Mouse (Mus musculus) neutrophil, adult 5-6 weeks (primary cell): ENCODE data around the gene 2700081O15Rik. TPM values are rescaled to one million over a fixed set of nuclear protein-coding genes. Genes with fewer than 3 reads are reported as not detected.
"Not testable (repeated sequence)": the region's sequence is repeated elsewhere in the genome, so short reads cannot be mapped to it uniquely, and the experiment has no call there.

ENCODE experiments used
- ATAC-seq: fragments of 151-379, 151-347 bp; 2 replicates; pipeline ENCODE4 v1.8.0; 2017; ENCODE audit warnings: mild to moderate bottlenecking, moderate TSS enrichment; ENCODE audit not compliant: insufficient number of reproducible peaks, poor library complexity, low FRiP score, severe bottlenecking; ENCODE audit errors: extremely low read depth
- total RNA-seq: library from RNA; stranded (forward); fragments of 200-1000 nt; gene quantifications from 2 replicates; pipeline ENCODE4 v1.2.3, GENCODE M21; 2017

2700081O15Rik gene
- total RNA-seq: 2.5 and 2.8 TPM in 2 replicates

DNA sequence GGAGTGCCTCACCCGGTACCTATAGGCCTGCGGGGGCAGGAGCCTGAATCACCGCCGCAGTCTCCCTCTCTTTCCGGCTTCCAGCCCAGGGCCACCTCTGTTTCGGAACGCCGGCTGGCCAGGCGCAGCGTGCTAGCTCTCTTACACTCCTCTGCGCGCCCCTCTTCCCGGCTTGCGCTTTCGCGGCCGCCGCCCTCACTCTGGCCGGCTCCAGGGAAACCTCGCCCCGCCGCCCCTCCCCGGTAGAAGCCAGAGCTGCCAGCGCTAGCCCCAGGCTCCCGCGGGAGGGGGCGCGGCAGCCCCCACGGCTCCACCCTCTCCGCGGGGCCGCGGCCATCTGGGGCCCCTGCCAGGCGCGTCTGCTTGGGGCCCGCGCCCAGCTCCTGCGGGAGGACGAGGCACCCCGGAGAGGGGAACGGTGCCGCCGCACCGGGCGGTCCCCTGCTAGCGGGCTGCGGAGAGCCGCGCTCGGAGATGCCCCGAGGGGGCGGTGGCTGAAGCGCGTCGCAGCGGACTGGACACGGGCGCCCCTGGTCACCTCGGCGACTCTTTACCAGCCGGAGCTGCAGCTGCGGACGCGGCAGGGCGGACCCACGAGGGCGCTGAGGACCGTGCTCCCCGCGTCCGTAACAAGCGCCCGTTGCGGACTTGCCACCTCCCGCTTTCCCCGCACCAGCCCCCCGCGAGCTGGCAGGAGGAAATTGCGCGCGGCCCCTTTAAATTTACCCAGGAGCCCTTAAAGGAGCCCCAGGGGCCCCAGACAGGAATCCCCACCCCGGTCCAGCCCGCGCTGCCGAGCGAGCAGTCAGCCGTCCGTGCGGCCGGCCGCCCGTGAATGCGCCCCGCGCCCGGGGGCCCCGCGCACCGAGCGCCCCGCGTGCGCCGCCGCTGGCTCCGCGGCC lies at the start of gene 2700081O15Rik:
Gene 2700081O15Rik (plus strand): TSS at position 792 of the 902 bp plus-strand sequence.
- ATAC-seq: 0 out of 2 replicates have a peak, but pooled peaks have one; percentile 7

- ATAC-seq: not testable (repeated sequence)
These were observed 48.0 kb upstream of the 2700081O15Rik start for GRCm38 (mm10) chr19:7369469-7369868.

- no peak for ATAC-seq
These were observed 42.9 kb upstream of the 2700081O15Rik start for GRCm38 (mm10) chr19:7374491-7374890.

DNA sequence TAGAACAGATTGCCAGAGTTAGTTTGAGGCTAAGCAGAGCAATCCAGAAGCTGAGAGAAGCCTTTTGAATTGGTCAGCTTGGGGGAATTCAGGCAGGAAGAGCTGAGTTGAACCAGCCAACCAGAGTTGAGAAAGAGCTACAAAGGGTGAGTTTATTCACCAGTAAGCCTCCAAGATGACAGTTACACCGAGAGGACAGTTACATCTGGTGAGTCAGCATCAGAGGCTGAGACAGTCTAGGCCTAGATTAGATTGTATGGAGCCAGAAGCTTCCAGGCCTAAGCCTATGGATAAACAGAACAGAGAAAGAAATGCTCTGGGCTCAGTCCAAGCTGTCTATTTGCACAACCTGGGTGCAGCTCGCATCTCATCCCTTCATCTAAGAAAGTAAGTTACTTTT lies 39.8 kb upstream of the 2700081O15Rik start:
- ATAC-seq: no peak

GRCm38 (mm10) chr19:7381906-7382247 lies 35.5 kb upstream of the 2700081O15Rik start:
- no peak for ATAC-seq

DNA sequence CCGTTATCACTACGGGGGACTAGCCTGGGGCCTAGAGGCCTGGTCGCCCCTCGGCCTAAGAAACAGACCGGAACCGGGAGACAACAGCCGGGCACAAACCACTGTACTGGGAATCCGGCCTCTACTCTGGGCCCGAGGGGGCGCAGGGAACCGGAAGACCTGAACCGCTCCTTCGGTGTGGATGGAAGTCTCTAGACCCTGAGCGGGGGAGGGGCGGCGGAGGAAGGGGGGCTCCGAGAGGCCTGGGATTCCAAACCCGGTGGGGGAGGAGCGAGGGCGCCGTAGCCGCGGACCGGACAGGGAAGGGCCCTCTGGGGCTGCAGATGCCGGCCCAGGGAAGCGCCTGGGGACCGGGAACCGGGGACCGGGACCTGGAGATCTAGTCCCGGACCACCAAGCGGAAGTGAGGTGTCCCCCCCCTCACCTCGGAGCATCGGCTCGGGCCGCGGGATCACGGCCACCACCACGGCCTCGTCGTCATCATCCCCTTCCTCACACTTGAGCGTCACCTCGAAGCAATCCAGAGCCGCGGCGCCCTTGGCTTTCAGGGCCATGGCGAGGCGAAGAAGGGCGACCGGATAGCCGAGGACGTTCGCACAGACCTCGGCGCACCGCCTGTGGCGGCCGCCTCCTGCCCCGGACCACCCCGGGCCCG lies 35.0 kb upstream of the 2700081O15Rik start:
- ATAC-seq: peak; percentile 22; the same call in 1 of the 2 replicates

- peak; percentile 88 for ATAC-seq
These were observed 34.2 kb upstream of the 2700081O15Rik start, which contains the start of gene Spindoc for GRCm38 (mm10) chr19:7382903-7383865. TSS of gene Spindoc (minus strand) at chr19:7382994.

DNA sequence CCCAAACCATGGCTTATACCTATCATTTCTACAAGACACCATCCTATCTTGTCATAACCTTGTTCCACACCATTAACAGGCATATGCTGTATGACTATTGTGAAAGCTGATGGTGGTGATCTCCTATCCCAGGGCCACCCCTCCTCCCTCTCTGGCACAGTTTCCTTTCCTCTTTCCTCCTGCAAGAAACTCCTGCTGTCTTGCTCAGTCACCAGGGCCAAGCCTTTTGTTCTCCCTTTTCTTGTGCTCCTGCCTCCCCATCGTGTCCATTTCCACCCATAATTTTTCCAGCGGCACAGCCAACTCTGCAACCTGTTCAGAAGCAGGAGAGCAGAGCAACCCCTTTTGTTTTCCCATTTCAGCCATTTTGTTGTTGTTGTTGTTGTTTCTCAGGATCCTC lies 31.4 kb upstream of the 2700081O15Rik start:
- no peak for ATAC-seq

DNA sequence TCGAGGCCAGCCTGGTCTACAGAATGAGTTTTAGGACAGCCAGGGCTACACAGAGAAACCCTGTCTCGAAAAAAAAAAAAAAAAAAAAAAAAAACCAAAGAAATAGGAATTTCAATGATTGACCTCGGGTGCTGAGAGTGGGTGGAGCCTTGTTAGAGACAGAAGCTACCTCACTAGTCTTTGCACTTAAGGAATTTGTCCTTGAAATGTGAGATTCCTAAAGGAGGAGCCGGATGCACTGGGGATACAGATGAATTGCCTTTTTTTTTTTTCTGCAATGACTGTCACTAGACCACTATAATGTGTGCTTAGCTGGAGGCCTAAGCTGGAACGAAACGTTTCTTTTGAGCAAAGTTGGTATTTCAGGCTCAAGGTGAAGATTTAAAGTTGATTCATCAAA lies 28.9 kb upstream of the 2700081O15Rik start:
- no peak for ATAC-seq

- ATAC-seq: not testable (repeated sequence)
These were observed 20.3 kb upstream of the 2700081O15Rik start for GRCm38 (mm10) chr19:7396867-7397826.

DNA sequence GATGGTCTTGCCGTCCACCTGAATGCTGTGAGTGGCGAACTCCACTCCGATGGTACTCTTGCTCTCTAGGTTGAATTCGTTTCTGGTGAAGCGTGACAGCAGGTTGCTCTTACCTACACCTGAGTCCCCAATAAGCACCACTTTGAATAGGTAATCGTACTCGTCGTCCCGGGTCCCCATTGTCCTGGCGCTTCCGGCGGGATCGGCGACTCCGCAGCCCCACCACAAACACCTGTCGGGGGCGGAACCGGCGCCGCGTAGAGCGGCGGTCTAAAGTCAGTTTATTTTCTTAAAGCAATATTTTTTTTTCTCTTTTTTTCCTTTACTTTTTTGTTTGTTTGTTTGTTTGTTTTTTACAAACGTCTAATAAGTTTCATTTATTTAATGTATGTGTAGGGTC lies 18.5 kb upstream of the 2700081O15Rik start:
- ATAC-seq: not testable (repeated sequence)

DNA sequence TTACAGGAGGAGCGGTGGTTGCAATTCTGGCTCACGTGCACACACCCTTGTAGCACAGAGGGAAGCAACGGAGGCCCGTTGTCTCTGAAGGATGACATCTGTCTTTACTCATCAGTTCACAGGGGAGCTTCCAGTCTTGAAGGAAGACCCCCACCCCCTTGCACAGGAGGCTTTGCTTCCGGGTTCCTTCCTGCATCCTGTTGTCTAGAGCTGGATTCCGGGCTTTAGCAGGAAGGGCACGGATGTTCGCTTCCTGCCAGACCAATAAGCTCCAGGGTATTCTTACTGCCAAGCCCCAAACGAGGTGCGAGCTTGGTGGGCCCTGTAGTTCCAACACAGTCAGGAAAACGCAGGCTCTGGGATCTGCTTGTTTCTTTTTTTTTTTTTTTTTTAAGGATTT lies 16.8 kb upstream of the 2700081O15Rik start:
- no peak for ATAC-seq

GRCm38 (mm10) chr19:7404623-7405229 lies 12.7 kb upstream of the 2700081O15Rik start:
- no peak for ATAC-seq

- no peak for ATAC-seq
These were observed 5.1 kb upstream of the 2700081O15Rik start for GRCm38 (mm10) chr19:7412361-7412760.

DNA sequence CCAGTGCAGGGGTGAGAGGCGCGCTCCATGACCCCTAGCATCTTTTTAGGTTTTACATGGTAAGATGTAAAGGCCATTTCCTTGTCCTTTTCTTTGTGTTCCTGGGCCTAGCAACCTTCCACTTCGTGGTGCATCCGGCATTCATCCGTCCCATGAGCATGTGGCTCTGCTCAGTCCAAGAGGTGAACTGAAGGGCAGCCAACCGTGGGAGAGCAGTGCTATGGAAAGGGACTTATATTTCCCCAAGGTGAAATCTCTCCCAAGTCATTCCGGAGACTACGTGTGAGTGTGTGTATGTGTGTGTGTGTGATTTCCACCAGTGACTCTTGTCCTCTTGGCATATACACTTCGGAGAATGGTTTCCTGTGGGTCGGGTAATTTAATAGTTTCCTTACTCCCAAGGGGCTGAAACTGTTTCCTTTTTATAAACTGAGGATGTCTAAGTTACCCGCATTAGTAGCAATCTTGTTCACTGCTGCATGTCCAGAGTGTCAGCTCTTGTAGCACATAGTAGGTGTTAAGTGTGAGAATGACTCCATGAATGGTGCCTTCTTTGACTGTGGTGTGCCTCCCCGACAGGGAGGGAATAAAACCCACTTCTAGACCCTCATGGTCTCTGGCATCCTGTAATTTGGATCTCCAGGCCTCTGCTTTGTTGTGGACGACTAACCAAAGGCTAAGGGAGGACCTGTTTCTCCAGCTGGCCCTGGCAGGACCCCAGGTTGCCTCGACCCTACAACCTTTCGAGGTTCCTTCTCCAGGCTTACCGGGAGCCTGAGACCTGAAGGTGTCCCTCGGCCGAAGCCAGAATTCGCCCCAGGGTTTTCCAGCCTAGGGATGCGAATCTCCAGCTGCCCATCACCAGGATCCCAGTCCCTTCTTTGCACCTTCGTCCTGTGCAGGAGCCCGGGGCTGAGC lies 1.2 kb upstream of the 2700081O15Rik start:
- ATAC-seq: no peak; the same call in 1 of the 2 replicates
